Mouse (Mus musculus): ENCODE results near the gene Dohh.

The Dohh gene

GRCm38 (mm10) chr10:81429605-81430061, 45.4 kb downstream of the Dohh start:
- peak in 1 of 2 experiments; percentile 70 for DNase-seq (ENCODE audit: low spot score in 2 of 2)

DNA sequence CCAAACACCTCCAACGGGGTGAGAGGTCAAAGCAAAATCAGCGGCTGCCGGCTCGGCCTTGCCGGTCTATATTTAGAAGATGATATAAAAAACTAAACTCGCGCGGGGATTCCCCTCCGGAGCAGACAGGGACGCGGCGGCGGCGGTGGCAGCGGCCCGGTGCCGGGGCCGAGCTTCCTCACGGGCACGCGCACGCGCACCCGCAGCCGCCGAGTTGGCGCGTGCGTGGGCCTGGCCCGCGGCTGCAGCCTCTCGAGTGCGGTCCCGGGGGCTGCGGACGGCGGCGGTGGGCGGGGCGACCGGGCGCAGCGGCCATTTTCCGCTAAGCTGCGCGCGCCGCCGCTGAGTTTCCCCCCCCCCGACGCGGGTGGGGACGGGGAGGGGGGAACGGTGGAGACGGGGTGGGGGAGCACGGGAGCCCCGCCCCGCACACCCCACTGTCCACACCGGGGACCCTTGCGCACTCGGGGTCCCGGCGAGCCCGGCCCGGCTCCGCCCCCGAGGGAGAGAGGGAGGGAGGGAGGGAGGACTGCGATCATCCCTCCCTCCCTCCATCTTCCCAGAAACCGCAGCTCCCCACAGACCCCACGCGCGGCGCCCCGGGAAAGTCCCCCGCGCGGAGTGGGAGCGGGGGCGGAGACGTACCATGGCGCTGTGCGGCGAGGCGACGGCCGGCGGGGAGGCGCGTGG, 46.1 kb downstream of the Dohh start:
- peak; percentile 65 to 78 for DNase-seq (ENCODE audit: low spot score in 2 of 2)

DNA sequence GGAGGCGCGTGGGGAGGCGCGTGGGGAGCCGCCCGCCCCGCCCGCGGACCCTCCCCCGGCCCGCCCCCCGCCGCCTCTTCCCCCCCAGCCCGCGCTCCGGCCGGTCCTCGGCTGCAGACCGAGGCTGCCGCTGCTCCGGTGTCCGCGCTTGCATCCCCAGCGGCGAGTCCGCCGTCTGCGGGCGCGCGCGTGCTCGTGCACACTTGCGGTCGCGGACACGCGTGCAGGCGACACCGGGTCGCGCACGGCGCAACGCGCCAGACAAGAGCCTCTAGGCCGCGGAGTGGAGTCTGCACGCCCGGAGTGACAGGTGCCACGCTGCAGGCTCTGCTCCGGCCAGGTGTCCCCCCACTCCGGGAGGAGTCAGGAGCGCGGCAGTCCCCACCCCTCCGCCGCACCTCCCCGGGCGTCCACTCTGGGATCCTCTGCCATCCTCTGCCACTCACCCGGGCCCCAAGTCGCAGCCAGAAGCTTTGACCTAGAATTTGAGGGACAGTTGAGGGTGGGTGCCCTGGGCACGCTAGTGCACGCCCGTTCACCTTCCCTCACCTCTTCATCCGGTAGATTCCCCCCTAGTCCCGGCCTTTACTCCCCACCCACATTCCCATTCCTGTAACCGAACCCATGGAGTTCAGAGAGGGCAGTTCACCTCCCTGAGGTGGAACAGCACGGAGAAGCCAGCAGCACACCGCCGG, 46.8 kb downstream of the Dohh start:
- peak; percentile 56 to 66 for DNase-seq (ENCODE audit: low spot score in 2 of 2)

DNA sequence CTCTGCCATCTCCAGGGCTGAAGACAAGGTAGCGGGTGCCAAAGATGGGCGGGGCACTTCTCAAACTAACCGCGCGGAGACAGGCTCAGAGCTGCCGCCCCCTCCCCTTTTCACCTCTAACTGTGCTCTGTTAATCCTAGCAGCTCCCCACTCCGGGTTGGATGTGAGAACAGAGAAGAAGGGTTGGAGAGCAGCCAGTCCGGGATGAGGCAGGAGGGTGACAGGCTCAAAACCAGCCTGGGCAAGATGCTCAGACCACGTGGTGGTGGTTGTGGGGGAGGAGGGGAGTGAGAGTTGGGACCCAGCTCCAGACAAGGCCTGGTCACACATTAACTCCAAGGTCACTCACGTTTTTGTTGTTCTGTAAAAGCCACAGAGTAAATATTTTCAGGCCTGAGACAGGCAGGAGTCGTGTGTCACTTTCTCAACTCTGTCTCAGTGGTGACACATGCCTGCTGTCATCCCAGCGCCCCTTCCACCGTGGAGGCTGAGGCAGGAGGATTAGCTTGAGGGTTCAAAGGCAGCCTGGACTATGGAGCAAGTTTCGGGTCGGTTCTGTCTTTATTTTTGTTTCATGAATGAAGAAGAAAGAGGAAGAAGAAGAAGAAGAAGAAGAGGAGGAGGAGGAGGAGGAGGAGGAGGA, 47.4 kb downstream of the Dohh start:
- DNase-seq (ENCODE audit: low spot score in 2 of 2): no peak

- DNase-seq (ENCODE audit: low spot score in 2 of 2): no peak
Observed at GRCm38 (mm10) chr10:81432169-81432867, 48.1 kb downstream of the Dohh start.

- peak; percentile 92 to 96 for DNase-seq (ENCODE audit: low spot score in 2 of 2)
Observed at GRCm38 (mm10) chr10:81432868-81433262, 48.6 kb downstream of the Dohh start.

DNA sequence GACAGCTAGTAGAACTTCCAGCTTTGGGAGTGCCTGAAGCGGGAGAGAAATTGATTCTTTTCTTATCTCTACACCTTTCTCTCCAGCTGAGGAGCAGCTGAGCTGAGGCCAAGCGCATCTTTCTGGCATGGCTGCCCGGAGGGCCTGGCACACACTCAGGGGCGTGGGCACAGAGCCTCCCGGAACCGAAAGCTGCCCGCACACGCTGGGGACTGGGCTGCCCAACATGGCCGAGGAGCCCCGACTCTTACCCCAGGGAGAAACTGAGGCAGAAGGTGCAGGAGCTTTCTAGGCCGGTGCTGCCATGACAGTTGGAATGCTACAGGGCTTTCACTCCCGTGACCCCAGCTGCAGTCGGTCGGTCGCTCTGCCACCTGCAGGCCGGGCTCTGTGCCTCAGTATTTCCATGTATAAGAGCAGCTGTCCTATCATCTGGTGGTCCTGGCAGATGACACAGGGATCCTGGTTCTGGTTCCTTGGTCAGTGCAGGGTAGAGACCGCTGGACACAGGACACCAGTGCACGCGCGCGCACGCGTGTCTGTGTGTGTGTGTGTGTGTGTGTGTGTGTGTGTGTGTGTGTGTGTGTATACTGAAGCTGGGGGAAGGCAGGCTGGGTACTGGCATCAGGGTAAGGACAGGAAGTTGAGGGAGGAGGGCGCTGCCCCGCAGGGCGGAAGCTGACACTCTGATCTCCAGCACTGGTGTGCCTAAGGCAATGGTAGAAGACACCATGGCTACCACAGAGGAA, 49.5 kb downstream of the Dohh start:
- no peak for DNase-seq (ENCODE audit: low spot score in 2 of 2)

DNA sequence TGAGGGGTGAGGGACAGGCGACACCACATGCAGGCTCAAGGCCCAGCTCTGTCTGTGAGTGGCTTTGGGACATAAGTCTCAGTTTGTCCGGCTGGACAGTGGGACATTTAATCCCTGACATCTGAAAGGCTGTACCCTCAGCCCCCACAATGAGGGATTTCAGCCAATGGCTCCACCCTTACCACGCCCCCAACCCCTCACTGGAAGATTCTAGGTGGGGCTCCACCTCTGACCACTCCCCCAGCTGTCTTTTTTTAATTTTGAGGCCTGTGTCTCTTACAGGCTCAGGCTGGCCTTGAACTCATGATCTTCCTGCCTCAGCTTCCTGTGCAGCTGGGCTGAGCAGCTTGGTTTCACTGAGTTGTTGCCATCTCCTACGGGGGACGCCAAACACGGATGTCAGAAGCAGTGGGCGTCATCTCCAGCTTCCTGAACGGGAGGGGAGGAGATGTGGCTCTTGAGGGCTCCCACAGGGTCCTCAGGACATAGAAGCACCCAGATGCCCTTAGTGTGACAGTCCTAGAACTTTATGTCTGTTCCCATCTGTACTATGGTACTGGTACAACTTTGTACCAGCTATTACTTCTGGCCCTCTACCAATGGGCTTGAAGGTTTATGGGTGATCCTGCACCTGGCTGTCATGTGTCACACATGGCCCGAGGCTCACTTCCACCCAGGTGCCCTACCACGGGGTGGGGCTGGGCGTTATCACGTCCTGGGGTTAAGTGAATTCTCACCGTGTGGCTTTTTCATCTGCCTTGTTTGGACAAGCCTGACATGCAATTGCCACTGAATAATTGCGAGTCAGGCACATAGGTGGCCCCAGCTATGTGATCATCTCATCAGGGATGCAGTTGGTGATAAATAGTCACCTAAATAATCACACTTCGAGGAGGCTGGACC, 50.4 kb downstream of the Dohh start:
- DNase-seq (ENCODE audit: low spot score in 2 of 2): no peak

GRCm38 (mm10) chr10:81435436-81435835, 51.2 kb downstream of the Dohh start:
- DNase-seq (ENCODE audit: low spot score in 2 of 2): peak; percentile 67 to 72

All from right cerebral cortex, postnatal 36 days (tissue).